ENCODE assay signal across 9 mouse cellular contexts in genomic region chr16:50688818-50689506, GRCm38 (mm10).
DNase-seq lines count a peak whose midpoint lies in the region; ATAC-seq and TF ChIP-seq lines count a peak whose summit lies in the region.
"Had no signal": no experiment of that assay in that cellular context is flagged by ENCODE, and none has a peak within 500 bp of the region (broad histone marks: within the 10 kb centered on the region; RNA-seq: fewer than 3 reads in every experiment).

No protein-coding gene starts in this region.

- no peak for DNase-seq in hindbrain, embryonic 10.5 days (ENCODE audit: low spot score)
- peak; percentile 77 for DNase-seq in 416B (ENCODE audit: low read depth)
- DNase-seq in right cerebral cortex, postnatal 36 days (ENCODE audit: low spot score in 2 of 2): no peak
- no peak for DNase-seq in T-cell, adult 2 months (ENCODE audit: low spot score)
- DNase-seq: kidney, postnatal 36 days had no signal

- peak; percentile 54; the same call in 1 of the 2 replicates for ATAC-seq in hindbrain, embryonic 13.5 days (ENCODE audit: low FRiP score)
- peak; percentile 48; the same call in 1 of the 2 replicates for ATAC-seq in intestine, embryonic 16.5 days
- no peak for ATAC-seq in monocyte, adult 5-6 weeks (replicated peaks; ENCODE audit: insufficient number of reproducible peaks, low FRiP score, low TSS enrichment, poor library complexity, severe bottlenecking)

- H3K4me1 ChIP-seq in hindbrain, embryonic 13.5 days (replicated peaks): no peaks in the 10 kb centered on the region
- no peaks in the 10 kb centered on the region for H3K4me1 ChIP-seq in hindbrain, embryonic 10.5 days (replicated peaks)
- H3K4me1 ChIP-seq in bone marrow macrophage, adult 2 months (ENCODE audit: control insufficient read depth, insufficient read depth, low read length): peaks cover 25% of the 10 kb centered on the region
- H3K4me1 ChIP-seq in intestine, embryonic 16.5 days (ENCODE audit: control insufficient read depth, insufficient read depth, low read length): no peaks in the 10 kb centered on the region

- H3K27me3 ChIP-seq in hindbrain, embryonic 13.5 days: no peaks in the 10 kb centered on the region
- H3K27me3 ChIP-seq in hindbrain, embryonic 10.5 days (ENCODE audit: insufficient read depth, poor library complexity, severe bottlenecking): no peaks in the 10 kb centered on the region
- no peaks in the 10 kb centered on the region for H3K27me3 ChIP-seq in intestine, embryonic 16.5 days (replicated peaks; ENCODE audit: control insufficient read depth, insufficient read depth, low read length)

- TF ChIP-seq CTCF in bone marrow macrophage, adult 2 months (IDR thresholded peaks at IDR 0.05; ENCODE audit: low read depth, low read length): no peak; the same call in 1 of the 2 replicates

- H3K9me3 ChIP-seq in hindbrain, embryonic 13.5 days: no peaks in the 10 kb centered on the region
- no peaks in the 10 kb centered on the region for H3K9me3 ChIP-seq in hindbrain, embryonic 10.5 days
- H3K9me3 ChIP-seq in intestine, embryonic 16.5 days (ENCODE audit: control insufficient read depth, low read length): no peaks in the 10 kb centered on the region

- H3K9ac ChIP-seq in hindbrain, embryonic 13.5 days: no peak overlapping the region
- no peak overlapping the region for H3K9ac ChIP-seq in intestine, embryonic 16.5 days (ENCODE audit: low read depth, low read length)

- H3K27ac ChIP-seq in hindbrain, embryonic 13.5 days: no peak overlapping the region; the same call in 1 of the 2 replicates
- no peak overlapping the region for H3K27ac ChIP-seq in hindbrain, embryonic 10.5 days
- peak overlapping the region; percentile 37 for H3K27ac ChIP-seq in bone marrow macrophage, adult 2 months (ENCODE audit: insufficient read depth, low read depth, low read length)
- no peak overlapping the region for H3K27ac ChIP-seq in intestine, embryonic 16.5 days (ENCODE audit: low read length)

- 75% methylated on average over 11 of the region's 11 CpGs for WGBS in hindbrain, embryonic 13.5 days
- 78% methylated on average over 11 of the region's 11 CpGs for WGBS in hindbrain, embryonic 10.5 days
- WGBS in intestine, embryonic 16.5 days: 48% methylated on average over 11 of the region's 11 CpGs

- no peaks in the 10 kb centered on the region for H3K36me3 ChIP-seq in hindbrain, embryonic 13.5 days
- H3K36me3 ChIP-seq in hindbrain, embryonic 10.5 days: no peaks in the 10 kb centered on the region
- no peaks in the 10 kb centered on the region for H3K36me3 ChIP-seq in intestine, embryonic 16.5 days (ENCODE audit: control insufficient read depth, insufficient read depth, low read length)

- no peak overlapping the region for H3K4me3 ChIP-seq in hindbrain, embryonic 13.5 days
- no peak overlapping the region for H3K4me3 ChIP-seq in hindbrain, embryonic 10.5 days
- H3K4me3 ChIP-seq in bone marrow macrophage, adult 2 months (ENCODE audit: insufficient read depth, low read length): peak overlapping the region; percentile 75
- H3K4me3 ChIP-seq in intestine, embryonic 16.5 days (ENCODE audit: low read length): 0 out of 2 replicates have a peak overlapping the region, but pooled peaks have one; percentile 26

- TF ChIP-seq POLR2A in bone marrow macrophage, adult 2 months (IDR thresholded peaks at IDR 0.05; ENCODE audit: borderline replicate concordance, low read depth, low read length): no peak

- H3K4me2 ChIP-seq in hindbrain, embryonic 13.5 days: peak overlapping the region; percentile 15; the same call in 1 of the 2 replicates
- peak overlapping the region; percentile 50 for H3K4me2 ChIP-seq in intestine, embryonic 16.5 days (ENCODE audit: low read depth, low read length)

Comparison
In these comparisons a context has a peak if more than half of its experiments do, and no peak if none do; other contexts are left out.
1. H3K4me3 ChIP-seq: peak in bone marrow macrophage, adult 2 months (single experiment) and intestine, embryonic 16.5 days (single experiment); none in hindbrain, embryonic 13.5 days (single experiment) and hindbrain, embryonic 10.5 days (single experiment).